ENCODE assay signal across 9 mouse cellular contexts in the genomic region with DNA sequence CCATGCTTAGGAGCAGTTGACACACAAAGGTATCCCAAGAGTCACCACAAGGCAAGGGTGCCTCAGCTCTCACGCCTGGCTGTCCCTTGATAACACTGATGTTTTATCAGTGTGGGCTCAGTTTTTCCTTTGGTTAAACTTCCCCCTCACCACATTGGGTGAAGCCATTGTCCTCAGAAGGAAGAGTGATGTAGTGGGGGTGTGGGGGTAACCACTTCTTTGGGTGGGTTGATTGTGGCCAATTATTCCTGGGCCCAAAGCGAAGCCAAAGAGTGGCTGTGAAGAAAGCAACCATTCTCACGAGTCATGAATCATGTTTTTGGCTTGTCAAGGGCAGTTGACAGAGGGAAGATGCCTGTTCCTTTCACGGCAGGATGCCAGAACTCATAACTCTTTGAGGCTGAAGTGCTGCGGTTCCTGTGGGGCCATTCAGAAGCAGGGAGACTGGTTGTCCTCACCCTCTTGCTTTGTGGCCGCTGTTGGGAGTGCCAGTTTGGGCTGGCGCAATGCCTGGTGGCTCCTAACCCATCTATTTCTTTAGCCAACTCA.
DNase-seq lines count a peak whose midpoint lies in the region; ATAC-seq lines count a peak whose summit lies in the region.
"Had no signal": no experiment of that assay in that cellular context is flagged by ENCODE, and none has a peak within 500 bp of the region (broad histone marks: within the 10 kb centered on the region; RNA-seq: fewer than 3 reads in every experiment).

No protein-coding gene starts in this region.

- no peaks in the 10 kb centered on the region for H3K36me3 ChIP-seq in neural tube, embryonic 13.5 days
- no peaks in the 10 kb centered on the region for H3K36me3 ChIP-seq in heart, embryonic 12.5 days

- no peak overlapping the region for H3K27ac ChIP-seq in neural tube, embryonic 13.5 days (replicated peaks)
- no peak overlapping the region for H3K27ac ChIP-seq in heart, embryonic 12.5 days (ENCODE audit: poor library complexity, severe bottlenecking)

- no peaks in the 10 kb centered on the region for H3K27me3 ChIP-seq in neural tube, embryonic 13.5 days
- no peaks in the 10 kb centered on the region for H3K27me3 ChIP-seq in heart, embryonic 12.5 days (replicated peaks)

- no peak overlapping the region for H3K4me2 ChIP-seq in neural tube, embryonic 13.5 days
- H3K4me2 ChIP-seq in heart, embryonic 12.5 days: no peak overlapping the region

- no peak overlapping the region for H3K9ac ChIP-seq in neural tube, embryonic 13.5 days
- H3K9ac ChIP-seq in heart, embryonic 12.5 days: no peak overlapping the region

- peak; percentile 83 for ATAC-seq in neural tube, embryonic 13.5 days (ENCODE audit: low read depth)
- ATAC-seq in heart, embryonic 12.5 days (ENCODE audit: insufficient number of reproducible peaks, low FRiP score): 0 out of 2 replicates have a peak, but pooled peaks have one; percentile 39

- no peak overlapping the region for H3K4me3 ChIP-seq in neural tube, embryonic 13.5 days
- no peak overlapping the region for H3K4me3 ChIP-seq in heart, embryonic 12.5 days
- H3K4me3 ChIP-seq: myocyte had no signal

- WGBS in neural tube, embryonic 13.5 days: 71% methylated on average over 7 of the region's 7 CpGs
- 66% methylated on average over 7 of the region's 7 CpGs for WGBS in heart, embryonic 12.5 days

- no peaks in the 10 kb centered on the region for H3K4me1 ChIP-seq in neural tube, embryonic 13.5 days (replicated peaks)
- H3K4me1 ChIP-seq in heart, embryonic 12.5 days (replicated peaks): peaks cover 16% of the 10 kb centered on the region

- H3K9me3 ChIP-seq in neural tube, embryonic 13.5 days: no peaks in the 10 kb centered on the region
- no peaks in the 10 kb centered on the region for H3K9me3 ChIP-seq in heart, embryonic 12.5 days (replicated peaks)

- DNase-seq in neural tube, embryonic 10.5 days (ENCODE audit: extremely low spot score, low spot score): no peak
- peak; percentile 3 for DNase-seq in cerebellum, adult 8-10 months
- peak; percentile 8 for DNase-seq in layer of hippocampus, adult 9-11 months
- DNase-seq in lung, postnatal 36 days: peak; percentile 32
- no peak for DNase-seq in MN1 (ENCODE audit: low spot score)
- no peak for DNase-seq in embryo, embryonic 10.5 days (ENCODE audit: low spot score)

Comparison
In these comparisons a context has a peak if more than half of its experiments do, and no peak if none do; other contexts are left out.
1. DNase-seq: peak in cerebellum, adult 8-10 months (single experiment), layer of hippocampus, adult 9-11 months (single experiment) and lung, postnatal 36 days (single experiment); none in neural tube, embryonic 10.5 days (single experiment), MN1 (single experiment) and embryo, embryonic 10.5 days (single experiment).